Mouse (Mus musculus): Measurements from ENCODE around the gene Arl6. TPM values are rescaled to one million over a fixed set of nuclear protein-coding genes. Genes with fewer than 3 reads are reported as not detected.
A peak's percentile ranks its signal among the peaks of the same experiment; 100 is the strongest.

Arl6 gene
- total RNA-seq (2021) (10 to 100 TPM in 1 of 2 experiments, 1 to 10 TPM in 1; 6.2 to 13.9 TPM), polyA plus RNA-seq (2012; rRNA removed) (0.63 and 0.97 TPM in 2 replicates)
- long read RNA-seq, transcript Arl6-201 (8 exons, 1,696 nt), result major isoform, 11 of 14 reads
- long read RNA-seq, partial matches to known transcripts, result 0 of 14 reads
- long read RNA-seq, other reads (novel, unspliced or antisense), result 3 of 14 reads

DNA sequence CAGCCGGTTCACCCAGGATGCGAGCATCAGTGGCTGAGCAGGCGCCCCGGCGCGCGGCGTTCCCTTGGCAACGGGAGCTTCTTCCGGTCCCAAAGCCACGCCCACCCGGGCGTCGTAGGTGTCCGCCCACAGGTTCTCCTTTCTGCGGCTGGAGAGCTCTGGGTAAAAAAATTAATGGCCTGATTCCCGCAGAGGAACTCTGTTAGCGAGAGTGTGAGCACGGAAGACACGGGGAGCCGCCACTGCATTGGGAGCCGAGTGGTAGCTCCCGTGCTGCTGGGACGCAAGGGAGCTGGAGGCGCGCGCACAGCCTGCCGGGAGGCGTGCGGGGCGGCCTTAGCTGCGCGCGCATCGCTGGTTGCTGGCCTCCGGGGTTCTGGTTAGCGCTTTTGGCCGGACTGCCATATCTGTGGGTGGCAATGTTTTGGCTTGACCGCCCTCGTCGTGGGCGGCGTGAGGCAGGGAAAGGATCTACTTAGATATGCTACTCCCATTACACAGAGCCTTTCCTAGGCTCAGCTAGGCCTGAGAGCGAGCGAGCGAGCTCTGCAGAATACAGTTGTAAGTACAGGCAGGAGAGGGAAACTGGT, at the start of gene Arl6:
Gene Arl6 (minus strand): TSS at position 290 of the 590 bp plus-strand sequence.
- DNase-seq, result peak; percentile 95

DNA sequence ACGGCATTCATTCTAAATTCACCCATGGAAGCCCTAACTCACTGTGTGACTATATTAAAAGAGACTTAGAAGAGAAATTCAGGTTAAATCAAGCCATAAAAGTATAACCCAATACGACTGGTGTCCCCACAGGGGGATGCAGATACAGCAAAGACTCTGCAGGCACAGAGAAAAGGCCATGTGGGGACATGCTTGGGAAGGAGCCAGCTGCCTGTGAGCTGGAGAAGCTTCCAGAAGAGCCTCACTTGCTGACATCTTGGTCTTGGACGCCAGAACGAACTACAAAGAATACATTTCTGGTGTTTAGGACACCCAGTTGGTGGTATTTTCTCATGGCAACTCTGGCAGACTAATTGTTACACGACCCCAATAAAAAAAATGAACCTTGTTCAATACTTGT, 45.9 kb upstream of the Arl6 start:
- no peak for DNase-seq

DNA sequence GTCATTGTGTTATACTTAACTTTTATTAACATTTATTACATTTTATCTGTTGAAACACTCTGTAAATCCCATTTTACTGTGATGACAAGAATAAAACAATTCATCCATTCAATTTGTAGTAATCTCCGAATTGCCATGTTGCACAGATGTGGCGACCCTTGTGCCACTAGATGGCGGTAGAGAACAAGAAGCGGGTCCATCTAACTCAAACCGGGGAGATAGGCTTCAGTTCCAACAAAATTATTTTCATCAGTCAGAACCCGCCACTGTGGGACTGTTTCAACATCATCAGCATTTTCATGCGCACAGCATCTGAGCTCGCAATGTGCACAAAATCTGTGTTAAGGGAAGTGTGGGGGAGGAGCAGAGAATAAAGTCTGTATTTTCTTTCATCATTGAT, 44.2 kb upstream of the Arl6 start:
- peak; percentile 52 for DNase-seq

- DNase-seq, result no peak
Measured at GRCm38 (mm10) chr16:59682216-59682891, 43.2 kb upstream of the Arl6 start.

GRCm38 (mm10) chr16:59666938-59667337, 27.7 kb upstream of the Arl6 start:
- no peak for DNase-seq

DNA sequence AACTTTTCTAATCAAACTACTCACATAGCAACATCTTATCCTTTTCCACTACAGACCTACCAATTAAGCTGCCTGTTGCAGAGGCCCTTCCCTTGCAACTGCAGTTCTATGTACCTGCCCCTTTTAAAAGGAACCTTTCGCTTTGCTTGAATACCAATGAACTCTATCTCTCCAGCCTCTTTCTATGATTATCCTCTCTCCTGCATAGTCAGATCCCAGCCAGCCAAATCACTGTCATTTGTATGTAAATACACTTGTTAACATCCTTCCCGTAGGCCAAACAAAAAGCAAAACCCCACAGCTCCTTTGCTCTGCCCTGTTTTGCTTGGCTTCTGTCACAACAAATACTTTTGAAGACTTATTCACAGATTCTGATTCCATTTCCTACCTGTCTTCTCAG, 4.6 kb upstream of the Arl6 start:
- DNase-seq, result no peak

DNA sequence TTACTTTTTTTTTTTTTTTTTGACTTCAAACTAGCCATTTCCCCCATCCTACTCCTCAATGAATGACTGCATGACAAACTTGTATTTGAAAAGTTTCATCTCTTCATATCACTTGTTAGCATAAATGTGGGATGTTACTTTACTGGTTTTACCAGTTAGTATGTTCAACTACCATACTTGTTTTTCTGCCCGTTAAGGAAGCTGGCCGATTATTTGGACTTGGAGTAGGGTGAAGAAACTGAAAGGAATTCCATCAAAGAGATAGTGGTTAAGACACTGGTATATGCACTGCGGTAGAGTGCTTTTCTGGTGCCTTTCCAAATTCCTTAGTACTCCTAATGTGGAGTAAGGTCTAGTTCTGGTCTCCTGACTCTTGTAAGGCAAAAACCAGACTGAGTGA, 794 bp upstream of the Arl6 start:
- DNase-seq, result no peak

GRCm38 (mm10) chr16:59634598-59634997, 4.6 kb downstream of the Arl6 start:
- no peak for DNase-seq

- DNase-seq, result no peak
Measured at GRCm38 (mm10) chr16:59621554-59621953, 17.6 kb downstream of the Arl6 start.

GRCm38 (mm10) chr16:59617167-59617566, 22.0 kb downstream of the Arl6 start:
- DNase-seq, result peak; percentile 54

- no peak for DNase-seq
Measured at GRCm38 (mm10) chr16:59615675-59616074, 23.5 kb downstream of the Arl6 start.

GRCm38 (mm10) chr16:59610750-59611149, 28.4 kb downstream of the Arl6 start:
- no peak for DNase-seq

DNA sequence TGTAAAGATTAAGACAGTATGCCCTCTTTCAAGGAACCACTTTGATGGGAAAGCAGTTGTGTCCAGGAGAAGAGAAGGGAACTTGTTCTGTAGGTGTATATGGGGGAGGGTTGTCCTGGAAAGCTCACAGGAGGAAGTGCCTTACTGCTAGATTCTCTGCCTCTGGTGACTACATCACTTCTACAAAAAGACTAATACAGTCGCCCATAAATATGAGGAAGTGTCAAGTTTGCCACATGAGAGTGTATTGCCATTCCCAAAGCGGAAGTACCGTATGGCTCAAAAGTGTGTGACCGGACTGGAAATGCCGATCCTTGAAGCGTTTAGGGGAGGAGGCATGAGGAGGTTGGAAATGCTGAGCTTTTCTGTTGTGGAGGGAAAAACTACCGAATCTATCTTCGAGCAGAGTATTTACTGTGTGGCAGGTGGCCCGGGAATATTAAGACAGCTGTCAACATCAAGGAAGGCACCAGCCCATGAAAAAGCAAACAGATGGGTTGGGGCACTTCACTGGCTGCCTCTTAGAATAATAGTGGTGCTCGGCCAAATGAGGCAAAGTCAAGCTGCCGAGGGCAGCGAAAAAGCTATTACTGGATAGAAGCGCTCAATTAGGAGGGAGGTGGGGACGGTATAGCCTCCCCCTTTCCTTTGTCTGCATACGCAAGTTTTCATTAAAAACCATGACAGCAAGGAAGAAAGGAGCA, 35.0 kb downstream of the Arl6 start:
- DNase-seq, result no peak

- DNase-seq, result peak; percentile 93
Measured at GRCm38 (mm10) chr16:59600311-59601251, 38.6 kb downstream of the Arl6 start, which contains the start of gene Crybg3. Gene Crybg3, minus strand, starts transcription at chr16:59600979.

DNA sequence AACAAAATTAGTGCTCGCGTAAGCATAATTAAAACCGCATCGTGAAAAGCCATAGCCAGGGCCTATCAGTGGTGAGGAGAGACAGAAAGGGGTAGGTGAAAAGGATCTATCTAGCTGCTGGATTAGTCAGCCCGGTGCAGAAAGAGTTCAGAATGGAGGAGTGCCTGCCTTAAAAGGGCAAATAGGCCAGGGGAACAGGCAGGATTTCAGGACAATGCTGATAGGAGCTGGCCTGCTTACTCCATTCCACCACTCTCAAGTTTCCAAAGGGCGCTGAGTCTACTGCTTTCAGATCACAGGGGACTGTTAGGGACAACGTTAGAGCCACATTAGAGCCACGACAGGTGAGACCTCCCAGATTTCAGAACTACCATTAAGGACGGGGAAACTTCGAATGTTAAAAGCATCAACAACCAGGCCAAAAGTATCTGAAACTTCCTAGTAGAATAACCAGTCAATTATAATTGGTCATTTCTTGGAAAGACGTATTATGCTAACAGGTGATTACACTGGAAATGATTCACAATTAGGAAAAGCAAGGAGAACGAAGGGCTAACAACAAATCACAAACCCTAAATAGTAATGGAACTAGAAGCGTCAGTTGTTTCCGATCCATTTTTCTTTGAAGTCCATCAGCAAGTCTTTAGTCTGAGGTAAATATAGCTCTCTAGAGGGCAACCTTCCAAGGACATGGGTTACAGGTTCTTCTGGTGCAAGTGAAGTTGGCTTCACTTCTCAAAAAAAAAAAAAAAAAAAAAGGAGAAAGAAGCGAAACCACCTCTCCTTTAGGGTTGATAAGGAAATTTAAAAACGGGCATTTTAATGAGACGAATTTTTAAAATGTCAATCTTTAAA, 39.6 kb downstream of the Arl6 start:
- DNase-seq, result peak; percentile 42

DNA sequence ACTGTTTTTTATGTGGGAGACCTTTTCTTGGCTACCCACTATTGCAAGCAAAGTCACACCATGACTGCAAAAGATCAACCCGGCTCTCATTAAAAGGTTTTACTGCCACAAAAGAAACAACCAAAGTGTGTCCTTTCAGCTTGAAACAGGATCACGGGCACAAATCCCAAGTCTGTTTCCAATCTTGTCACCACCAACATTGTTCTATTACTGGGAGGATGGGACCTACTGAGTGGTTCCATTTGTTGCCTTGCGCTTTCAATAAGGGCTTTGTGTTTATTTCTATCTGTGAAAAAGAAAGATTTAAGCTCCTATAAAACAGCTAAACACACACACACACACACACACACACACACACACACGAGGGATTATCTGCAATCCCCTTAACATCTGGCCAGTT, 40.2 kb downstream of the Arl6 start:
- DNase-seq, result no peak

- DNase-seq, result no peak
Measured at GRCm38 (mm10) chr16:59597256-59597655, 41.9 kb downstream of the Arl6 start.

GRCm38 (mm10) chr16:59594714-59595113, 44.5 kb downstream of the Arl6 start:
- DNase-seq, result no peak

GRCm38 (mm10) chr16:59590790-59591189, 48.4 kb downstream of the Arl6 start:
- DNase-seq, result no peak

DNA sequence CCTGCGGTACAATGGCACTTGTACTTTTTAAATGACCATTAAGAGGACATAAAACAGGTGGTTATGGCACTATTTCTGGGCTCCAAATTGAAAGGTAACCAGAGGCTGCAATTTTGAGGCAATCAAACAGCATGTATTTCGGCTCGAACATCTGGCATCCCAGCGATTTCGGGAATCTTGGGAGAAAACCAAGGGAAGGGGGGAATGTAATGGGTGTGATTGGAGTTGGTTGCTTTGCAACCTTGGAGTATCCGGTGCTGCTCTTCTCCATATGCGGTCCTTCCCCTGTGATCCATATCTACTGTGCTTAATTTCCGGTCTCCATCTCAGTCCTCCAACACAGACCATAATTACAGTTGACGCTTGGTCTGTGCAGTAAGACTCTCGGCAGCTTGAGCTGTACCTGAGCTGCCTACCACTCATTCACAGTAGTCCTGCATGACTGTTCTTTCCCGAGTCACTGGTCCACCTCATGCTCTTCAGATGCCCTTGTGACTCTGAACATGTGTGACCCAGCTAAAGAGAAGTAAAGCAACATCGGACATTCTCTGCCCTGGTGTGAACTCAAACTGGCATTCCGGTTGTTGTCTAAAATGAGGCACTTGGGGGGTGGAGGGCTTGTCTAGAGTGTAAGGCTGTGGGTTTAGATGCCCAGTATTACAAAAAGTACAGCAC, 50.7 kb downstream of the Arl6 start:
- DNase-seq, result no peak
